Mouse (Mus musculus) liver, embryonic 16.5 days (tissue): Measurements from ENCODE around the gene Mmp24. TPM values are rescaled to one million over a fixed set of nuclear protein-coding genes. Genes with fewer than 3 reads are reported as not detected.

Experiments used
- ATAC-seq: fragments of 200-750 bp; cut with Nextera tagmentation; 2 replicates; pipeline ENCODE4 v1.8.0; 2017; ENCODE audit warnings: low read depth, mild to moderate bottlenecking, moderate number of reproducible peaks, moderate library complexity
- H3K27ac ChIP-seq: fragments of 300-500 bp; sonication (generic); 2 replicates; pipeline ENCODE4 v1.5.1; 2014; ENCODE audit warnings: mild to moderate bottlenecking, low read length
- H3K27me3 ChIP-seq: fragments of 300-500 bp; sonication (generic); 2 replicates; pipeline ENCODE4 v1.6.1; 2014; ENCODE audit warnings: low read depth, low read length, mixed read lengths; ENCODE audit not compliant: control insufficient read depth, insufficient read depth
- H3K36me3 ChIP-seq: fragments of 300-500 bp; sonication (generic); 2 replicates; pipeline ENCODE4 v1.6.1; 2014; ENCODE audit warnings: mild to moderate bottlenecking; ENCODE audit not compliant: control insufficient read depth, insufficient read depth
- H3K4me1 ChIP-seq: fragments of 300-500 bp; sonication (generic); 2 replicates; pipeline ENCODE4 v1.6.1; 2014; ENCODE audit warnings: low read depth, low read length, mixed read lengths; ENCODE audit not compliant: control insufficient read depth
- H3K4me2 ChIP-seq: fragments of 300-500 bp; sonication (generic); 2 replicates; pipeline ENCODE4 v1.6.1; 2014; ENCODE audit warnings: low read depth, low read length, mixed read lengths
- H3K4me3 ChIP-seq: fragments of 300-500 bp; sonication (generic); 2 replicates; pipeline ENCODE4 v1.5.1; 2014; ENCODE audit warnings: low read depth, mild to moderate bottlenecking, low read length
- H3K9ac ChIP-seq: fragments of 300-500 bp; sonication (generic); 2 replicates; pipeline ENCODE4 v1.6.1; 2014; ENCODE audit warnings: low read depth, low read length
- H3K9me3 ChIP-seq: fragments of 300-500 bp; sonication (generic); replicated peaks from 2 replicates; pipeline ENCODE4 v1.6.1; 2016; ENCODE audit warnings: low read length; ENCODE audit not compliant: control insufficient read depth
- WGBS: fragments of 180-500 bp; shearing (Covaris S2); extraction: QIAGEN DNeasy Blood & Tissue Kit; methylation state at CpG from one replicate; pipeline ENCODE4 v1.1.7; 2014; ENCODE audit not compliant: insufficient replicate concordance; 5-methylcytosine and 5-hydroxymethylcytosine counted together
- polyA plus RNA-seq: library from polyadenylated mRNA; unstranded; fragments of >200 nt; fragmentation: Nextera tagmentation; extraction: Ambion mirVana; gene quantifications from 2 replicates; pipeline ENCODE4 v1.2.1, GENCODE M21; 2015

The Mmp24 gene
- polyA plus RNA-seq, 1 experiment from 2014 or later, result not detected

GRCm38 (mm10) chr2:155850120-155850519 lies 75.0 kb downstream of the Mmp24 start:
- Histone ChIP-seq H3K4me2 (no peak overlapping the region), H3K9me3 (no peaks in the 10 kb centered on the region), H3K27ac (no peak overlapping the region), H3K36me3 (no peaks in the 10 kb centered on the region), H3K4me3 (no peak overlapping the region), H3K4me1 (no peaks in the 10 kb centered on the region), H3K9ac (no peak overlapping the region), H3K27me3 (no peaks in the 10 kb centered on the region)
- ATAC-seq, result no peak
- 79% methylated on average over 7 of the region's 7 CpGs for WGBS

GRCm38 (mm10) chr2:155852536-155852935 lies 77.4 kb downstream of the Mmp24 start:
- 68% methylated on average over 5 of the region's 5 CpGs for WGBS
- H3K9ac ChIP-seq, result no peak overlapping the region
- H3K4me2 ChIP-seq, result no peak overlapping the region
- H3K9me3 ChIP-seq, result no peaks in the 10 kb centered on the region
- H3K4me3 ChIP-seq, result no peak overlapping the region
- no peak for ATAC-seq
- H3K27ac ChIP-seq, result no peak overlapping the region
- no peaks in the 10 kb centered on the region for H3K4me1 ChIP-seq
- H3K27me3 ChIP-seq, result no peaks in the 10 kb centered on the region
- no peaks in the 10 kb centered on the region for H3K36me3 ChIP-seq

GRCm38 (mm10) chr2:155860102-155860501 lies 85.0 kb downstream of the Mmp24 start:
- Histone ChIP-seq H3K4me2 (no peak overlapping the region), H3K4me3 (no peak overlapping the region), H3K4me1 (no peaks in the 10 kb centered on the region), H3K9ac (no peak overlapping the region), H3K36me3 (peaks cover 2% of the 10 kb centered on the region; the same call in 1 of the 2 replicates), H3K27ac (no peak overlapping the region), H3K27me3 (no peaks in the 10 kb centered on the region), H3K9me3 (no peaks in the 10 kb centered on the region)
- 65% methylated on average over 7 of the region's 7 CpGs for WGBS
- no peak for ATAC-seq

GRCm38 (mm10) chr2:155861581-155861980 lies 86.4 kb downstream of the Mmp24 start:
- Histone ChIP-seq H3K4me2 (no peak overlapping the region), H3K4me1 (no peaks in the 10 kb centered on the region), H3K9ac (no peak overlapping the region), H3K4me3 (no peak overlapping the region), H3K9me3 (no peaks in the 10 kb centered on the region), H3K27ac (no peak overlapping the region), H3K36me3 (peaks cover 2% of the 10 kb centered on the region; the same call in 1 of the 2 replicates), H3K27me3 (no peaks in the 10 kb centered on the region)
- no peak for ATAC-seq
- WGBS, result 66% methylated on average over 6 of the region's 6 CpGs

GRCm38 (mm10) chr2:155862573-155863300 lies 87.6 kb downstream of the Mmp24 start:
- 77% methylated on average over 13 of the region's 13 CpGs for WGBS

GRCm38 (mm10) chr2:155863301-155863867 lies 88.2 kb downstream of the Mmp24 start:
- Histone ChIP-seq H3K4me3 (no peak overlapping the region), H3K27me3 (no peaks in the 10 kb centered on the region), H3K9me3 (no peaks in the 10 kb centered on the region), H3K4me2 (no peak overlapping the region), H3K4me1 (no peaks in the 10 kb centered on the region), H3K9ac (no peak overlapping the region), H3K27ac (no peak overlapping the region), H3K36me3 (no peaks in the 10 kb centered on the region)
- 76% methylated on average over 11 of the region's 11 CpGs for WGBS
- no peak for ATAC-seq

More at GRCm38 (mm10) chr2:155862573-155863300, 87.6 kb downstream of the Mmp24 start:
- Histone ChIP-seq H3K27ac (no peak overlapping the region), H3K9me3 (no peaks in the 10 kb centered on the region), H3K27me3 (no peaks in the 10 kb centered on the region), H3K36me3 (peaks cover 1% of the 10 kb centered on the region; the same call in 1 of the 2 replicates), H3K4me1 (no peaks in the 10 kb centered on the region), H3K4me2 (no peak overlapping the region), H3K9ac (no peak overlapping the region), H3K4me3 (no peak overlapping the region)
- no peak for ATAC-seq

Other genes starting within 250 kb of the Mmp24 start
- 77.8 and 81.1 TPM in 2 replicates for gene Gss, start 182.5 kb upstream of the Mmp24 start, polyA plus RNA-seq
- gene Myh7b, start 164.1 kb upstream of the Mmp24 start, polyA plus RNA-seq, result 0.94 and 1.7 TPM in 2 replicates
- 49.7 and 50.7 TPM in 2 replicates for gene Trpc4ap, start 83.0 kb upstream of the Mmp24 start, polyA plus RNA-seq
- gene Edem2, start 45.9 kb upstream of the Mmp24 start, polyA plus RNA-seq, result 29.5 and 30.3 TPM in 2 replicates
- gene Gm17581, start 39.5 kb upstream of the Mmp24 start, polyA plus RNA-seq, result not detected in 2 replicates
- 0.96 and 1.4 TPM in 2 replicates for gene Procr, start 24.2 kb upstream of the Mmp24 start, polyA plus RNA-seq
- 4.8 and 5.6 TPM in 2 replicates for gene BC029722, start 44.1 kb downstream of the Mmp24 start, polyA plus RNA-seq
- 108 TPM in 2 replicates for gene Eif6, start 51.6 kb downstream of the Mmp24 start, polyA plus RNA-seq
- 0.08 and 0.14 TPM in 2 replicates for gene Fam83c, start 59.5 kb downstream of the Mmp24 start, polyA plus RNA-seq
- gene Uqcc1, start 155.0 kb downstream of the Mmp24 start, polyA plus RNA-seq, result 26.5 and 34.1 TPM in 2 replicates
- gene Gm15557, start 165.4 kb downstream of the Mmp24 start, polyA plus RNA-seq, result not detected in 2 replicates
- not detected in 2 replicates for gene Gdf5, start 170.0 kb downstream of the Mmp24 start, polyA plus RNA-seq
- 6.6 and 7.0 TPM in 2 replicates for gene Cep250, start 181.1 kb downstream of the Mmp24 start, polyA plus RNA-seq
- gene 6430550D23Rik, start 232.6 kb downstream of the Mmp24 start, polyA plus RNA-seq, result 0.54 and 0.98 TPM in 2 replicates
- 93.2 and 93.9 TPM in 2 replicates for gene Ergic3, start 232.7 kb downstream of the Mmp24 start, polyA plus RNA-seq